ENCODE assay signal across 25 mouse cellular contexts in the genomic region with DNA sequence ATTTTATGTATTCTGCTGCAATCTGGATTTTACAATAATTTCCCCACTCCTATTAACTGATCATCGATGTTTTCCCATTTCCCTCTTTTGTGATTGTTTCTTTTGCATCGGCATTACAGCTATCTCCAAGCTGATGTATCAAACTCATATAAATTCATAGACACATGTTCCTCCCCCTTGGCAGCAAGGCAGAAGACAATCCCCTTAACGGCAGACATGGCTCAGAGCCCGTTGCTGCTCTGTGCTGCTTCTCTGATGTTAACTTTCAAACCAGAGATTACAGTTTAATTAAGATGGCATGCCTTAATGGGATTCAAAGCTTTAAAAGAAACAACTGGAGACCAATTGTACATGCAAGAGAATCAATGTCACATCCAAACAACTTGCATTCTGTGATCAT. TPM values are rescaled to one million over a fixed set of nuclear protein-coding genes. Genes with fewer than 3 reads are reported as not detected.
DNase-seq lines count a peak whose midpoint lies in the region; ATAC-seq lines count a peak whose summit lies in the region.
"Had no signal": no experiment of that assay in that cellular context is flagged by ENCODE, and none has a peak within 500 bp of the region (broad histone marks: within the 10 kb centered on the region; RNA-seq: fewer than 3 reads in every experiment).

No protein-coding gene starts in this region.

- WGBS in forebrain, embryonic 14.5 days: 40% methylated on average over 4 of the region's 4 CpGs
- 74% methylated on average over 4 of the region's 4 CpGs for WGBS in forebrain, embryonic 11.5 days
- WGBS in neural tube, embryonic 14.5 days: 44% methylated on average over 4 of the region's 4 CpGs

- intact Hi-C loops in left cerebral cortex, postnatal 4 days (cut with DNase I): no loop called here
- intact Hi-C loops in left cerebral cortex, postnatal 10 days (cut with DNase I): no loop called here

- H3K4me2 ChIP-seq in forebrain, embryonic 14.5 days (ENCODE audit: low read length): no peak overlapping the region
- H3K4me2 ChIP-seq in forebrain, embryonic 11.5 days (ENCODE audit: low read depth, low read length, severe bottlenecking): no peak overlapping the region
- no peak overlapping the region for H3K4me2 ChIP-seq in neural tube, embryonic 14.5 days (ENCODE audit: low read depth, low read length)
- H3K4me2 ChIP-seq: embryonic facial prominence, embryonic 12.5 days; forebrain, embryonic 13.5 days; hindbrain, embryonic 15.5 days; intestine, embryonic 15.5 days; liver, embryonic 15.5 days had no signal

- peak; percentile 53 for DNase-seq in forebrain, embryonic 14.5 days (ENCODE audit: low spot score)
- no peak for DNase-seq in forebrain, embryonic 11.5 days (ENCODE audit: low spot score)
- peak; percentile 35 for DNase-seq in kidney, adult 11 months
- no peak for DNase-seq in kidney, adult 8-10 months
- peak; percentile 22 for DNase-seq in left cerebral cortex, postnatal 4 days
- no peak for DNase-seq in left cerebral cortex, postnatal 10 days (ENCODE audit: extremely low spot score in 1 of 2, low spot score in 2 of 2)
- DNase-seq in neural tube, embryonic 10.5 days (ENCODE audit: extremely low spot score, low spot score): no peak
- DNase-seq: adrenal gland, postnatal 10 days; cerebellum, adult 2 months; cerebellum, postnatal 25 days; gastrocnemius, postnatal 36 days; heart, adult 2 months; liver; thymus, adult 18-20 months; thymus, postnatal 36 days had no signal

- H3K9me3 ChIP-seq in forebrain, embryonic 14.5 days (replicated peaks; ENCODE audit: control insufficient read depth, low read length): no peaks in the 10 kb centered on the region
- no peaks in the 10 kb centered on the region for H3K9me3 ChIP-seq in forebrain, embryonic 11.5 days (ENCODE audit: control insufficient read depth, low read length)
- H3K9me3 ChIP-seq in neural tube, embryonic 14.5 days (ENCODE audit: control insufficient read depth, low read length): no peaks in the 10 kb centered on the region
- H3K9me3 ChIP-seq: embryonic facial prominence, embryonic 12.5 days; forebrain, embryonic 13.5 days; hindbrain, embryonic 15.5 days; intestine, embryonic 15.5 days; limb, embryonic 10.5 days; liver, embryonic 15.5 days had no signal

- no peak overlapping the region for H3K27ac ChIP-seq in forebrain, embryonic 14.5 days (ENCODE audit: low read depth, low read length)
- no peak overlapping the region for H3K27ac ChIP-seq in forebrain, embryonic 11.5 days (ENCODE audit: low read depth, low read length)
- no peak overlapping the region for H3K27ac ChIP-seq in neural tube, embryonic 14.5 days (ENCODE audit: low read depth, low read length)
- H3K27ac ChIP-seq: embryonic facial prominence, embryonic 12.5 days; forebrain, embryonic 13.5 days; heart, adult 2 months; hindbrain, embryonic 15.5 days; intestine, embryonic 15.5 days; left cerebral cortex, adult 2 months; limb, embryonic 10.5 days; liver, embryonic 15.5 days; macrophage had no signal

- H3K9ac ChIP-seq in forebrain, embryonic 14.5 days (ENCODE audit: low read length): no peak overlapping the region
- H3K9ac ChIP-seq in forebrain, embryonic 11.5 days (ENCODE audit: low read length): no peak overlapping the region
- H3K9ac ChIP-seq in neural tube, embryonic 14.5 days (replicated peaks; ENCODE audit: low read depth, low read length): no peak overlapping the region
- H3K9ac ChIP-seq: embryonic facial prominence, embryonic 12.5 days; forebrain, embryonic 13.5 days; hindbrain, embryonic 15.5 days; intestine, embryonic 15.5 days; liver, embryonic 15.5 days had no signal

- no peak for ATAC-seq in forebrain, embryonic 14.5 days
- no peak for ATAC-seq in forebrain, embryonic 11.5 days (replicated peaks; ENCODE audit: low FRiP score)
- ATAC-seq in neural tube, embryonic 14.5 days (ENCODE audit: low read depth): peak; percentile 51; the same call in 1 of the 2 replicates
- ATAC-seq: forebrain, embryonic 13.5 days; intestine, embryonic 15.5 days had no signal

- no peaks in the 10 kb centered on the region for H3K36me3 ChIP-seq in forebrain, embryonic 14.5 days (ENCODE audit: control insufficient read depth, insufficient read depth, low read length)
- H3K36me3 ChIP-seq in forebrain, embryonic 11.5 days (ENCODE audit: control insufficient read depth, insufficient read depth, low read length): no peaks in the 10 kb centered on the region
- H3K36me3 ChIP-seq in neural tube, embryonic 14.5 days (ENCODE audit: control insufficient read depth, insufficient read depth, low read length): no peaks in the 10 kb centered on the region
- H3K36me3 ChIP-seq: embryonic facial prominence, embryonic 12.5 days; hindbrain, embryonic 15.5 days; intestine, embryonic 15.5 days; limb, embryonic 10.5 days; liver, embryonic 15.5 days had no signal

- no peaks in the 10 kb centered on the region for H3K27me3 ChIP-seq in forebrain, embryonic 14.5 days (replicated peaks; ENCODE audit: control insufficient read depth, insufficient read depth, low read length)
- no peaks in the 10 kb centered on the region for H3K27me3 ChIP-seq in forebrain, embryonic 11.5 days (ENCODE audit: control insufficient read depth, insufficient read depth, low read length)
- H3K27me3 ChIP-seq in neural tube, embryonic 14.5 days (ENCODE audit: control insufficient read depth, insufficient read depth, low read length): no peaks in the 10 kb centered on the region
- H3K27me3 ChIP-seq: embryonic facial prominence, embryonic 12.5 days; forebrain, embryonic 13.5 days; hindbrain, embryonic 15.5 days; intestine, embryonic 15.5 days; liver, embryonic 15.5 days had no signal

- no peak overlapping the region for H3K4me3 ChIP-seq in forebrain, embryonic 14.5 days (ENCODE audit: low read depth, low read length)
- H3K4me3 ChIP-seq in forebrain, embryonic 11.5 days (ENCODE audit: low read depth, low read length): no peak overlapping the region
- no peak overlapping the region for H3K4me3 ChIP-seq in neural tube, embryonic 14.5 days (ENCODE audit: low read depth, low read length)
- H3K4me3 ChIP-seq: embryonic facial prominence, embryonic 12.5 days; forebrain, embryonic 13.5 days; heart, adult 2 months; hindbrain, embryonic 15.5 days; intestine, embryonic 15.5 days; left cerebral cortex, adult 2 months; limb, embryonic 10.5 days; liver, embryonic 15.5 days; myocyte had no signal

- H3K4me1 ChIP-seq in forebrain, embryonic 14.5 days (ENCODE audit: control insufficient read depth, insufficient read depth, low read length): no peaks in the 10 kb centered on the region
- H3K4me1 ChIP-seq in forebrain, embryonic 11.5 days (replicated peaks; ENCODE audit: control insufficient read depth, insufficient read depth, low read length): no peaks in the 10 kb centered on the region
- no peaks in the 10 kb centered on the region for H3K4me1 ChIP-seq in neural tube, embryonic 14.5 days (ENCODE audit: control insufficient read depth, insufficient read depth, low read length)
- H3K4me1 ChIP-seq: embryonic facial prominence, embryonic 12.5 days; limb, embryonic 10.5 days had no signal

RNA-seq across cellular contexts. Expression of gene Tbc1d1, which starts 27.6 kb away (rescaled TPM):
- polyA plus RNA-seq in forebrain, embryonic 14.5 days (2014; fragmentation: Nextera tagmentation; extraction: Ambion mirVana): 11.6 TPM in 2 replicates
- polyA plus RNA-seq in forebrain, embryonic 11.5 days (2014; fragmentation: Nextera tagmentation; extraction: Ambion mirVana): 27.9 and 31.0 TPM in 2 replicates
- 10 to 100 TPM; 12.9 to 14.3 TPM for total RNA-seq in left cerebral cortex, postnatal 4 days (2021)
- 10 to 100 TPM; 14.0 to 15.4 TPM for total RNA-seq in left cerebral cortex, postnatal 10 days (2021)
- polyA plus RNA-seq in neural tube, embryonic 14.5 days (2014; fragmentation: Nextera tagmentation; extraction: Ambion mirVana): 16.0 and 21.1 TPM in 2 replicates

Comparison
In these comparisons a context has a peak if more than half of its experiments do, and no peak if none do; other contexts are left out.
1. DNase-seq: peak in forebrain, embryonic 14.5 days (single experiment), kidney, adult 11 months (single experiment) and left cerebral cortex, postnatal 4 days (single experiment); none in forebrain, embryonic 11.5 days (single experiment), kidney, adult 8-10 months (0 of 2), left cerebral cortex, postnatal 10 days (0 of 2) and neural tube, embryonic 10.5 days (single experiment).